Mouse (Mus musculus) lung, embryonic 14.5 days (tissue): Measurements from ENCODE around the gene Mcm8. TPM values are rescaled to one million over a fixed set of nuclear protein-coding genes. Genes with fewer than 3 reads are reported as not detected.

Experiments used
- ATAC-seq: fragments of 200-750 bp; cut with Nextera tagmentation; 2 replicates; pipeline ENCODE4 v1.8.0; 2017; ENCODE audit warnings: mild to moderate bottlenecking, moderate TSS enrichment, moderate library complexity; ENCODE audit not compliant: insufficient read depth
- DNase-seq: peaks from one replicate; pipeline ENCODE4 v3.0.0-alpha.2; 2015
- H3K27ac ChIP-seq: fragments of 300-500 bp; sonication (generic); 2 replicates; pipeline ENCODE4 v1.5.1; 2014; ENCODE audit warnings: low read depth, mild to moderate bottlenecking, moderate library complexity
- H3K27me3 ChIP-seq: fragments of 300-500 bp; sonication (generic); 2 replicates; pipeline ENCODE4 v1.6.1; 2014; ENCODE audit warnings: low read length, control low read depth; ENCODE audit not compliant: insufficient read depth
- H3K36me3 ChIP-seq: fragments of 300-500 bp; sonication (generic); 2 replicates; pipeline ENCODE4 v1.6.1; 2014; ENCODE audit warnings: control low read depth; ENCODE audit not compliant: insufficient read depth
- H3K4me1 ChIP-seq: fragments of 300-500 bp; sonication (generic); 2 replicates; pipeline ENCODE4 v1.6.1; 2014; ENCODE audit warnings: antibody characterized with exemption, control low read depth; ENCODE audit not compliant: insufficient read depth
- H3K4me2 ChIP-seq: fragments of 300-500 bp; sonication (generic); 2 replicates; pipeline ENCODE4 v1.6.1; 2014; ENCODE audit warnings: mild to moderate bottlenecking
- H3K4me3 ChIP-seq: fragments of 300-500 bp; sonication (generic); 2 replicates; pipeline ENCODE4 v1.5.1; 2014; ENCODE audit warnings: low read depth, low read length
- H3K9ac ChIP-seq: fragments of 300-500 bp; sonication (generic); 2 replicates; pipeline ENCODE4 v1.6.1; 2014
- H3K9me3 ChIP-seq: fragments of 300-500 bp; sonication (generic); 2 replicates; pipeline ENCODE4 v1.6.1; 2016; ENCODE audit warnings: low read depth, low read length, control low read depth
- CTCF ChIP-seq: IDR thresholded peaks from 2 replicates; pipeline ENCODE4 v1.5.1; 2016; ENCODE audit warnings: antibody characterized with exemption, low read depth
- WGBS: fragments of 180-500 bp; shearing (Covaris S2); extraction: QIAGEN DNeasy Blood & Tissue Kit; methylation state at CpG from one replicate; pipeline ENCODE4 v1.1.7; 2014; 5-methylcytosine and 5-hydroxymethylcytosine counted together
- polyA plus RNA-seq: library from polyadenylated mRNA; unstranded; fragments of >200 nt; fragmentation: Nextera tagmentation; extraction: Ambion mirVana; gene quantifications from 2 replicates; pipeline ENCODE4 v1.2.1, GENCODE M21; 2014

The Mcm8 gene
- polyA plus RNA-seq, 1 experiment from 2014 or later, result 17.0 TPM

GRCm38 (mm10) chr2:132873657-132874326 is 57.9 kb downstream of the Mcm8 start:
- Histone ChIP-seq H3K27ac (no peak overlapping the region), H3K9me3 (no peaks in the 10 kb centered on the region), H3K9ac (no peak overlapping the region), H3K4me1 (no peaks in the 10 kb centered on the region), H3K36me3 (no peaks in the 10 kb centered on the region), H3K4me2 (no peak overlapping the region), H3K4me3 (no peak overlapping the region), H3K27me3 (peaks cover 11% of the 10 kb centered on the region; the same call in 1 of the 2 replicates)
- 74% methylated on average over 10 of the region's 10 CpGs for WGBS
- DNase-seq (peak; percentile 38), ATAC-seq (no peak; the same call in 1 of the 2 replicates)
- TF ChIP-seq CTCF, result no peak

- H3K9me3 ChIP-seq, result no peaks in the 10 kb centered on the region
- WGBS, result 48% methylated on average over 1 of the region's 1 CpGs
Observed at GRCm38 (mm10) chr2:132876991-132877390, 61.0 kb downstream of the Mcm8 start.

GRCm38 (mm10) chr2:132879261-132880044 is 63.5 kb downstream of the Mcm8 start:
- ATAC-seq (peak; percentile 82), DNase-seq (peak; percentile 83)
- Histone ChIP-seq H3K27ac (no peak overlapping the region), H3K9ac (peak overlapping the region; percentile 34; the same call in 1 of the 2 replicates), H3K4me3 (peak overlapping the region; percentile 46), H3K4me2 (peak overlapping the region; percentile 93), H3K36me3 (no peaks in the 10 kb centered on the region), H3K27me3 (peaks cover 38% of the 10 kb centered on the region; the same call in 1 of the 2 replicates), H3K4me1 (no peaks in the 10 kb centered on the region), H3K9me3 (no peaks in the 10 kb centered on the region)
- under 1% methylated on average over 58 of the region's 58 CpGs for WGBS
- TF ChIP-seq CTCF, result no peak

More at GRCm38 (mm10) chr2:132876991-132877390, 61.0 kb downstream of the Mcm8 start:
- Histone ChIP-seq H3K27me3 (peaks cover 38% of the 10 kb centered on the region; the same call in 1 of the 2 replicates), H3K9ac (no peak overlapping the region), H3K27ac (no peak overlapping the region), H3K4me3 (no peak overlapping the region), H3K36me3 (no peaks in the 10 kb centered on the region), H3K4me2 (no peak overlapping the region), H3K4me1 (no peaks in the 10 kb centered on the region)
- ATAC-seq (no peak), DNase-seq (no peak)
- TF ChIP-seq CTCF, result no peak

- DNase-seq (no peak), ATAC-seq (0 out of 2 replicates have a peak, but pooled peaks have one; percentile 36)
- Histone ChIP-seq H3K27me3 (peaks cover 38% of the 10 kb centered on the region; the same call in 1 of the 2 replicates), H3K9ac (peak within 1 kb of the TSS; percentile 34; the same call in 1 of the 2 replicates), H3K36me3 (no peaks in the 10 kb centered on the region), H3K4me2 (peak within 1 kb of the TSS; percentile 93), H3K4me3 (peak within 1 kb of the TSS; percentile 46), H3K27ac (no peak within 1 kb of the TSS), H3K4me1 (no peaks in the 10 kb centered on the region), H3K9me3 (no peaks in the 10 kb centered on the region)
- WGBS, result 10% methylated on average over 12 of the region's 12 CpGs
- no peak for TF ChIP-seq CTCF
Observed at GRCm38 (mm10) chr2:132880844-132881645, 65.1 kb downstream of the Mcm8 start, which contains the start of gene Lrrn4. Gene Lrrn4 (minus strand): TSS chr2:132880891.

- DNase-seq, result peak; percentile 50
- Histone ChIP-seq H3K9me3 (no peaks in the 10 kb centered on the region), H3K27ac (no peak overlapping the region), H3K4me1 (no peaks in the 10 kb centered on the region), H3K27me3 (peaks cover 20% of the 10 kb centered on the region; the same call in 1 of the 2 replicates), H3K9ac (no peak overlapping the region), H3K4me3 (no peak overlapping the region), H3K4me2 (no peak overlapping the region), H3K36me3 (no peaks in the 10 kb centered on the region)
- ATAC-seq, result peak; percentile 48
- WGBS, result 24% methylated on average over 8 of the region's 8 CpGs
- TF ChIP-seq CTCF, result no peak
Observed at GRCm38 (mm10) chr2:132884303-132884967, 68.5 kb downstream of the Mcm8 start.

GRCm38 (mm10) chr2:132885312-132885711 is 69.4 kb downstream of the Mcm8 start:
- WGBS, result 78% methylated on average over 7 of the region's 7 CpGs

More at GRCm38 (mm10) chr2:132885312-132885711, 69.4 kb downstream of the Mcm8 start:
- no peak for TF ChIP-seq CTCF
- Histone ChIP-seq H3K4me3 (no peak overlapping the region), H3K27ac (no peak overlapping the region), H3K9ac (no peak overlapping the region), H3K4me2 (no peak overlapping the region), H3K4me1 (no peaks in the 10 kb centered on the region), H3K36me3 (no peaks in the 10 kb centered on the region), H3K9me3 (no peaks in the 10 kb centered on the region), H3K27me3 (peaks cover 16% of the 10 kb centered on the region; the same call in 1 of the 2 replicates)
- ATAC-seq (no peak), DNase-seq (no peak)

Other genes with a start within 250 kb of the Mcm8 start
- gene Gpcpd1, start 228.4 kb upstream of the Mcm8 start, polyA plus RNA-seq, result 33.1 and 39.7 TPM in 2 replicates
- gene Shld1, start 129.2 kb upstream of the Mcm8 start, polyA plus RNA-seq, result 12.0 and 12.7 TPM in 2 replicates
- 0.14 and 0.28 TPM in 2 replicates for gene Chgb, start 34.9 kb upstream of the Mcm8 start, polyA plus RNA-seq
- 29.9 and 33.4 TPM in 2 replicates for gene Trmt6, start 86 bp upstream of the Mcm8 start, polyA plus RNA-seq
- 28.5 and 28.6 TPM in 2 replicates for gene Crls1, start 30.5 kb downstream of the Mcm8 start, polyA plus RNA-seq
- 4.7 and 6.6 TPM in 2 replicates for gene Lrrn4, start 64.8 kb downstream of the Mcm8 start, polyA plus RNA-seq
- gene Fermt1, start 129.8 kb downstream of the Mcm8 start, polyA plus RNA-seq, result 4.6 and 5.4 TPM in 2 replicates